Mouse (Mus musculus) cerebellum, postnatal 4 days (tissue): ENCODE measurements around the gene Gm7980.
"Not testable (repeated sequence)": the region's sequence is repeated elsewhere in the genome, so short reads cannot be mapped to it uniquely, and the experiment has no call there.

Source experiments
- DNase-seq, 2 experiments: peaks; one replicate each; pipeline ENCODE4 v3.0.0; 2022; ENCODE audit warnings: low spot score in 2 of 2, mixed read lengths in 1 of 2

Gene Gm7980

DNA sequence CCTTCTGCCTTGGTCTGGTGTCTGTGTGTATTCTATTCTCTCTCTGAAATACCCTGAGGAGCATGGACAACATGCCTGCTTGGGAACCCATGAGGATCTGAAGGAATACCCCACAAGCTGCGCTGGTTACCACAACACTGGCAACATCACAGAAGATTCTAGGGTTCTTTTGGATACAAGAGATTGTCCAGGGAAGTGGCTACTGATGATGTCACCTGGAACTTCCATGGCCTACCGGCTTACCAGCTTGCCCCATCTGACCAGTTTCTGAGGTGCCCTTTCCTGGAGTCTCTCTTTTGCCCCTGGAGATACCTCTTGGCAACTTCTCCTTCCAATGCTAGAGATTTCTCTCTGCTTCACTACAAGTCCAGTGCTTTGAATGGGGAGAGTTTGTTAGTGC lies at the start of gene Gm7980:
Gene Gm7980 (minus strand): TSS at position 101 of the 400 bp plus-strand sequence.
- DNase-seq: not testable (repeated sequence)

GRCm38 (mm10) chr14:41943695-41944094 lies 36.6 kb upstream of the Gm7980 start, which contains the start of gene 1700024B05Rik:
TSS of gene 1700024B05Rik (plus strand) at chr14:41943995.
- not testable (repeated sequence) for DNase-seq

GRCm38 (mm10) chr14:41924649-41925048 lies 17.6 kb upstream of the Gm7980 start, which contains the start of gene 1700049E17Rik1:
TSS of gene 1700049E17Rik1 (plus strand) at chr14:41924949.
- not testable (repeated sequence) for DNase-seq
